Mouse (Mus musculus) ovary, postnatal 14 days (tissue): ENCODE measurements around the gene Casq1.

Source experiments
- DNase-seq: peaks from one replicate; pipeline ENCODE4 v3.0.0; 2022; ENCODE audit warnings: low spot score

Casq1 gene

DNA sequence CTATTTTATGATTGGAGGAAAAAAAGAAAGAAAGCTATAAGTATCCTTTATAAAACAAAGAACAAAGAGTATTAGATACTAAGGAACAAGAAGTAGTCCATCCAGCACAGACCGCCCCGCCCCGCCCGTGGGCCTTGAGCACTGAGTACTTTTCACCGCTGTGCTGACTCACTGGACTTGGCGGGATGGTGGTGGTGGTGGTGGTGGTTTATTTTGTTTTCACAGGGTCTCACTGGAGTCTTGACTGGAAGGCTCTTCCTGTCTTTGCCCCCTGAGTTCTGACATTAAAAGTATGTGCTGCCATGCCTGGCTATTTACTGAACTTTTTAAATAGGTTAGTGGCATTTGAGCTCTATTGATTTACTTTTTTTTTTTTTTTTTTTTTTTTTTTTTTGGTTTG is 36.6 kb downstream of the Casq1 start:
- no peak for DNase-seq

DNA sequence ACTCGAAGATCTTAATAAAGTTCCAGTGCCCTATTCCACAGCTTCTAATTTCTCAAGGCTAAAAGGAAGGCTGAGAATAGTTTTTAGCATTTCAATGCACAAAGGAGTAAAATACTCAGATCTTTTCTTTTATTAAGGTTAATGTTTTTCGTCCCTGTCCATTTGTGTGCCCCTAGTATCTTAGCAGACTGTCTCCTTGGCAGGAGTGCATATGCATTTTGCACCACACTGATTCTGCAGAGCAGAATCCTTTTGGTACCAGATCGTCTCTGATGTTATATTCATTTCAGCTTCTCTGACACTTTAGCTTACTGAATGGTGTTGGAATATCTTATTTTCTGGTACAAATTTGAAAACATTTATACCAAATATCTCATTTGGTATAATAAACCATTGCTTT is 37.9 kb downstream of the Casq1 start:
- no peak for DNase-seq

GRCm38 (mm10) chr1:172180881-172181280 is 38.8 kb downstream of the Casq1 start:
- DNase-seq = no peak

GRCm38 (mm10) chr1:172179102-172179501 is 40.6 kb downstream of the Casq1 start:
- DNase-seq = no peak

DNA sequence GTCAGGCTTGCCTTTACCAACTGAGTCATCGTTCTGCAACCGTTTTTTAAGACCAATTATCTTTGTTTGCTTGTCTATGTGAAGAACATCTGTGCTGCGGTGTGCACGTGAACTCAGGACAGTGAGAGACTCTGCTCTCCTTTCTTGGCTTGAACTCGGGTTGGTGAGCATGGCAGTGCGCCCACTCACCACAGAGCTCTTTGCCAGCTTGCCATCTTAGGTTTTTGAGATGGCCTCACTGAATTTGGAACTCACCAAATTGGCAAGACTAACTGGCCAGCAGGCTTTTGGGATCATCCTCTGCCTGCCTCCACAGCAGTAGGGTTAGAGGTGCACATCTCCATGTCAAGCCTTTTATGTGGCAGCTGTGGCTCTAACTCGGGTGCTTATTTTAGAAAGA is 41.9 kb downstream of the Casq1 start:
- no peak for DNase-seq

GRCm38 (mm10) chr1:172173181-172173580 is 46.5 kb downstream of the Casq1 start:
- no peak for DNase-seq

- no peak for DNase-seq
Observed at GRCm38 (mm10) chr1:172172381-172172780, 47.3 kb downstream of the Casq1 start.

- no peak for DNase-seq
Observed at GRCm38 (mm10) chr1:172169809-172170208, 49.9 kb downstream of the Casq1 start.

DNA sequence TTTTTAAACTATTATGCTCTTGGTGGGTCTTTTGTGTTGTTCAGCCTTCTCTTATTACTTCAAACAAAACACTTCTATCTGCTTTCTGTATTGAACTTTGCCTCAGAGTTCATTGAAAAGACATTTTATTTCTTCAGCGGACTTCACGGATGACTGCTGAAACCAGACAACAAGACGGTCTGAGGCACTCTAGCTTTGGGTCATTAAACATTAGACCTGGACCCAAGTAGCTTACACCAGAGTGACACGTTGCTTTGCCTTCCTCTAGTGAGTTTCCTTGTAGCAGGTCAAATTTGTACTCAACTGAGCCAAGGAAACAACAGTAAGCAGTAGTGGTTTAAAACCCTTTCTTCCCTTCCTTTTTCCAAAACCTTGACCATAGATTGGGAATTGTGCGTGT is 51.8 kb downstream of the Casq1 start:
- DNase-seq = no peak

- no peak for DNase-seq
Observed at GRCm38 (mm10) chr1:172162959-172163358, 56.7 kb downstream of the Casq1 start.

- DNase-seq = no peak
Observed at GRCm38 (mm10) chr1:172162009-172162408, 57.7 kb downstream of the Casq1 start.

GRCm38 (mm10) chr1:172160508-172160907 is 59.2 kb downstream of the Casq1 start:
- no peak for DNase-seq

- no peak for DNase-seq
Observed at GRCm38 (mm10) chr1:172159970-172160369, 59.7 kb downstream of the Casq1 start.
